Mouse (Mus musculus): ENCODE data around the gene Serpina3j. TPM values are rescaled to one million over a fixed set of nuclear protein-coding genes. Genes with fewer than 3 reads are reported as not detected.

Gene Serpina3j
- polyA plus RNA-seq (2014; fragmentation: Nextera tagmentation; extraction: Ambion mirVana): not detected in 2 replicates

DNA sequence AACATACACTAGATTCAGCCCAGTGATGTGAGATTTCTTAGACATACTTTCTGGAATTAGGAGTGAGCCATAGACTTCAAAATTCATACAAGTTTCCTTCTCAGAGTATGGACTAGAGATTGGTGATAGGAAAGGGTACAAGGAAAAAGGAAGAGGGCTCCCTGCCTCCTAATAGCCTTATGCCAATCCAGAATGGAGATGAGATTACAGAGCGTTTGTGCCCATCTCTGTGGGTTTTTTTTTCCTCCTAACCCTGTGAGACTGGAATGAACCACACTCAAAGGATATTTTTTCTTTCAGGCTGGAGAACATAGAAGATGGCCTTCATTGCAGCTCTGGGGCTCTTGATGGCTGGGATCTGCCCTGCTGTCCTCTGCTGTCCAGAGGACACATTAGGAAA lies at the start of gene Serpina3j:
Gene Serpina3j (plus strand): TSS at position 301 of the 400 bp plus-strand sequence.
- no peak within 1 kb of the TSS for H3K27ac ChIP-seq (ENCODE audit: low read depth, low read length)
- H3K9ac ChIP-seq (ENCODE audit: low read depth, low read length): no peak within 1 kb of the TSS
- WGBS: 76% methylated on average over 1 of the region's 1 CpGs
- H3K9me3 ChIP-seq (ENCODE audit: control insufficient read depth, low read length): no peaks in the 10 kb centered on the region
- H3K4me1 ChIP-seq (replicated peaks; ENCODE audit: control insufficient read depth, insufficient read depth, low read length): no peaks in the 10 kb centered on the region
- no peaks in the 10 kb centered on the region for H3K36me3 ChIP-seq (ENCODE audit: control insufficient read depth, insufficient read depth, low read length)
- no peaks in the 10 kb centered on the region for H3K27me3 ChIP-seq (replicated peaks; ENCODE audit: control insufficient read depth, insufficient read depth, low read length)
- DNase-seq (ENCODE audit: low spot score) (no peak), ATAC-seq (replicated peaks; ENCODE audit: low FRiP score) (no peak)
- no peak within 1 kb of the TSS for H3K4me3 ChIP-seq (ENCODE audit: low read depth, low read length)
- no peak within 1 kb of the TSS for H3K4me2 ChIP-seq

DNA sequence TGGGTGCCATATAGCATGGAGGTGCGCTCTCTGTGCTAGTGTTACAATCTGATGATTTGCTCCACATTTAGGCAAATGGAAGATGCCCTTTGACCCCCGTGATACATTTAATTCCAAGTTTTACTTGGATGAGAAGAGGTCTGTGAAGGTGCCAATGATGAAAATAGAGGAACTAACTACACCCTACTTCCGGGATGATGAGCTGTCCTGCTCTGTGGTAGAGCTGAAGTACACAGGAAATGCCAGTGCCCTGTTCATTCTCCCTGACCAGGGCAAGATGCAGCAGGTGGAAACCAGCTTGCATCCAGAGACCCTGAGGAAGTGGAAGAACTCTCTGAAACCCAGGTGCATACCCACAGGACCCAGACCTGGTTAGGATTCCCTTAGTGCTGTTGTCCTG lies 48.0 kb upstream of the Serpina3j start:
- ATAC-seq (replicated peaks; ENCODE audit: low FRiP score): no peak
- H3K9me3 ChIP-seq (ENCODE audit: control insufficient read depth, low read length): no peaks in the 10 kb centered on the region
- H3K4me1 ChIP-seq (replicated peaks; ENCODE audit: control insufficient read depth, insufficient read depth, low read length): no peaks in the 10 kb centered on the region
- no peaks in the 10 kb centered on the region for H3K27me3 ChIP-seq (replicated peaks; ENCODE audit: control insufficient read depth, insufficient read depth, low read length)
- no peak overlapping the region for H3K27ac ChIP-seq (ENCODE audit: low read depth, low read length)
- no peak overlapping the region for H3K9ac ChIP-seq (ENCODE audit: low read depth, low read length)
- no peak overlapping the region for H3K4me3 ChIP-seq (ENCODE audit: low read depth, low read length)
- DNase-seq (ENCODE audit: low spot score): no peak
- WGBS: 60% methylated on average over 3 of the region's 3 CpGs
- no peak overlapping the region for H3K4me2 ChIP-seq
- H3K36me3 ChIP-seq (ENCODE audit: control insufficient read depth, insufficient read depth, low read length): no peaks in the 10 kb centered on the region

DNA sequence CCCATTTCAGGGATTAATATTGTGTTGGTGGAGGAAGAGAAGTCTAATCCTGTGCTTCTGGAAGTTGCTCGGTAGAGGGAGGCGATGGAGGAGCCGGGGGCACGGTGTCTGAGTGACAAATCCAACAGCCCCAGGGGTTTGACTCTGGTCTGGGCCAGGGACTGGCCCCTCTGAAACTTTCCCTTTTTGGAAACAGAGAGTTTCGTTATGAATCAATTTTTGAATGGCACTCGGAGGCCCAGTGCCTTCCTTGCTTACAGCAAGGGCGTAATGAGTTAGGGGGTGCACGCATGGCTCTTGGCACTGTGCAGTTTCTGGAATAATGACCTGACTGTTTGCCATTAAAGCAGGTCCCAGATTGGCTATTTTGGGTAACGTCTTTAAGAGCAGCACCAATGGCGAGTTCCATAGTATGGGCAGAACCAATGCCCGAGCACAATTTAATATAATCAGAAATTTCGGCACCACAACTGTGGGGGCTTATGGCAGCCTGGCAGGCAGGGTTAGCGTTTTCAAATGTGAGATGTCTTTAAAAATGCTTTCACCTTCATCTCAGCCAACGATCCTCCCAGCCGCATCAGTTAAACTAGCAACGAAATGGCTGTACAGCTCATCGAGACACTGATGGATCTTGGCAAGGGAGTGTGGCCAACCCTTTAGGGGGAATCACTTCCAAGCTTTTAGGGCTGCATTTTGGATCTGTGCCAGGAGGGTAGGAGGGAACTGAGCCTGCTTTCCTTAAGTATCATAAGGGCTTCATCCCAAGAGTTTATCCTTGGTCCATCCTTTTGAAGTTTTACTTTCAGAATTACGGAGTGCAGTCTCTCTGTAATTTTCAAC lies 35.9 kb upstream of the Serpina3j start:
- ATAC-seq (replicated peaks; ENCODE audit: low FRiP score) (no peak), DNase-seq (ENCODE audit: low spot score) (peak; percentile 6)
- Histone ChIP-seq H3K27ac (ENCODE audit: low read depth, low read length) (no peak overlapping the region), H3K4me3 (ENCODE audit: low read depth, low read length) (no peak overlapping the region), H3K4me2 (no peak overlapping the region), H3K36me3 (ENCODE audit: control insufficient read depth, insufficient read depth, low read length) (no peaks in the 10 kb centered on the region), H3K9me3 (ENCODE audit: control insufficient read depth, low read length) (no peaks in the 10 kb centered on the region), H3K9ac (ENCODE audit: low read depth, low read length) (no peak overlapping the region), H3K4me1 (replicated peaks; ENCODE audit: control insufficient read depth, insufficient read depth, low read length) (no peaks in the 10 kb centered on the region), H3K27me3 (replicated peaks; ENCODE audit: control insufficient read depth, insufficient read depth, low read length) (no peaks in the 10 kb centered on the region)
- 85% methylated on average over 18 of the region's 18 CpGs for WGBS

DNA sequence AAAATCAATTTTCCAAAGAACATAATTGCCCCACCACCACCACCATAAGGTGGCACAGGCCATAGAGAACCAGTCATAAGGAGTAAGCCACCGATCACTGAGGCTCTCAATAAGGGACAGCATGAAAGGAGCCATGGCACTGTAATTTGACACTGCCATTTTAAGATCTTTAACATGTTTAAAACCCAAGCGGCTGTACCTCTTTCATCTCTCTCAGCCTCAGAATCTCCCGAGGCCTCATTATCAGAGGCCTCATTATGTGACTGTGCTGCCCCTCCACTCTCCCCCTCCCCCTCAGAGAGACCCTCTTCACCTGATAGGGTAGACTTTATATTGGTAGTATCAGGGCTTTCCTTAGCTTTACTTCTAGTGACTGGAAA lies 35.3 kb upstream of the Serpina3j start:
- Histone ChIP-seq H3K9me3 (ENCODE audit: control insufficient read depth, low read length) (no peaks in the 10 kb centered on the region), H3K9ac (ENCODE audit: low read depth, low read length) (no peak overlapping the region), H3K27ac (ENCODE audit: low read depth, low read length) (no peak overlapping the region), H3K4me2 (no peak overlapping the region), H3K27me3 (replicated peaks; ENCODE audit: control insufficient read depth, insufficient read depth, low read length) (no peaks in the 10 kb centered on the region), H3K4me3 (ENCODE audit: low read depth, low read length) (no peak overlapping the region), H3K36me3 (ENCODE audit: control insufficient read depth, insufficient read depth, low read length) (no peaks in the 10 kb centered on the region), H3K4me1 (replicated peaks; ENCODE audit: control insufficient read depth, insufficient read depth, low read length) (no peaks in the 10 kb centered on the region)
- ATAC-seq (replicated peaks; ENCODE audit: low FRiP score) (no peak), DNase-seq (ENCODE audit: low spot score) (no peak)
- WGBS: 32% methylated on average over 3 of the region's 3 CpGs

DNA sequence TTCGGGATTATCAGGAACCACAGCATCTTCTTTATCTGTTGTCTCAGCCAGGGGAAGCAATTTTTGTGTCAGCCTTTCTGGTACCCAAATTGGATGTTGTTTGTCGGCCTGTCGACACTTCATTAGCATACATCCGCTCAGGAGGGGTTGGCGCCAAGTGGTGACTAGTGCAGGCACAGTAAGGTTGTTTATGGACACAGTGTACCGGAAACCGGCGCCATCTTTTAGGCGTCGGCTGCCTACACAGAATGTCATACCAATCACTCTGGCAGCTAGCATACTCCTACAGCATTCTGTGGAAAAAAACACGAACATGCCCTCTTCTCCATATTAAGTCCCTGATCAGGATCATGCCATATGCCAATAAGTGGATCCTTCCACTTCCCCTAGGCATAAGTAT lies 31.0 kb upstream of the Serpina3j start:
- Histone ChIP-seq H3K4me3 (ENCODE audit: low read depth, low read length) (no peak overlapping the region), H3K36me3 (ENCODE audit: control insufficient read depth, insufficient read depth, low read length) (no peaks in the 10 kb centered on the region), H3K27me3 (replicated peaks; ENCODE audit: control insufficient read depth, insufficient read depth, low read length) (no peaks in the 10 kb centered on the region), H3K9me3 (ENCODE audit: control insufficient read depth, low read length) (no peaks in the 10 kb centered on the region), H3K9ac (ENCODE audit: low read depth, low read length) (no peak overlapping the region), H3K4me2 (no peak overlapping the region), H3K4me1 (replicated peaks; ENCODE audit: control insufficient read depth, insufficient read depth, low read length) (no peaks in the 10 kb centered on the region), H3K27ac (ENCODE audit: low read depth, low read length) (no peak overlapping the region)
- no peak for ATAC-seq (replicated peaks; ENCODE audit: low FRiP score)
- DNase-seq (ENCODE audit: low spot score): no peak
- WGBS: 86% methylated on average over 11 of the region's 11 CpGs

DNA sequence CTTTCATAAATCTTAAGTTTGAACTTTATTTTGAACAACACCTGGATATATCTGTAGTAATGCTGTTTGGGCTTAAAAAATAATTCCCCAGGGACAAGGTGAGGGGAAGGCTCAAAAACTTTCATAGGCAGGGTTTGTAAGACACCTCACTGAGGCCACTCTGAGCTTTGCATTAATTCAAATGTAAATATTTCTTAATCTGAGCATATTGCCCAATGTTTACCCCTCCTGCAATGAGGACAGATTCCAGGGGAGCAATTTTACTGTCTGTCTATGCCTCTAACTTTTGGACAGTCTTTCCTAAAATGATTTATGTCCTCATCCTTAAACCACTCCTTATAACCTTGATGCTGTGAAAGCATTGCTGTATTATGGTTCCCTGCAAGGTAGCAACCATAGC lies 26.0 kb upstream of the Serpina3j start:
- H3K9ac ChIP-seq (ENCODE audit: low read depth, low read length): no peak overlapping the region
- no peak overlapping the region for H3K4me3 ChIP-seq (ENCODE audit: low read depth, low read length)
- DNase-seq (ENCODE audit: low spot score) (no peak), ATAC-seq (replicated peaks; ENCODE audit: low FRiP score) (no peak)
- no peaks in the 10 kb centered on the region for H3K36me3 ChIP-seq (ENCODE audit: control insufficient read depth, insufficient read depth, low read length)
- no peaks in the 10 kb centered on the region for H3K9me3 ChIP-seq (ENCODE audit: control insufficient read depth, low read length)
- H3K4me1 ChIP-seq (replicated peaks; ENCODE audit: control insufficient read depth, insufficient read depth, low read length): no peaks in the 10 kb centered on the region
- H3K27ac ChIP-seq (ENCODE audit: low read depth, low read length): no peak overlapping the region
- H3K27me3 ChIP-seq (replicated peaks; ENCODE audit: control insufficient read depth, insufficient read depth, low read length): no peaks in the 10 kb centered on the region
- H3K4me2 ChIP-seq: no peak overlapping the region

DNA sequence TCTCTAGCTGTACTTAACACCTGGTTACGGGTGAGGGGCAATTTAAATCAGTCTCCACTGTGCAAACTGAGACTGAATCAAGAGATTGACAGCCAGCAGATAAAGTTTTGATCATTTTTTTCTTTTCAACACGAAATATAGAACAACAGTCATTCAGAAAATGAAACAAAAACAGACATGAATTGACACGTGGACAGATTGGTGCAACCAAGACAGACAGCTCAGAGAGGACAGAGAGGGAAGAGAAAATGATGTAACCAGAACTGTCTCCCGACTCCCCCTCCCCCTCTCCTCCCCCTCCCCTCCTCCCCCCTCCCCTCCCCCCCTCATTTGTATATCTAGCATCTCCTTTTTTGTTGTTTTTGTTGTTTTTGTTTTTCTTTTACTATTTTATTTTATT lies 24.5 kb upstream of the Serpina3j start:
- WGBS: 37% methylated on average over 4 of the region's 4 CpGs
- Histone ChIP-seq H3K4me3 (ENCODE audit: low read depth, low read length) (no peak overlapping the region), H3K36me3 (ENCODE audit: control insufficient read depth, insufficient read depth, low read length) (no peaks in the 10 kb centered on the region), H3K27ac (ENCODE audit: low read depth, low read length) (no peak overlapping the region), H3K4me1 (replicated peaks; ENCODE audit: control insufficient read depth, insufficient read depth, low read length) (no peaks in the 10 kb centered on the region), H3K9ac (ENCODE audit: low read depth, low read length) (no peak overlapping the region), H3K9me3 (ENCODE audit: control insufficient read depth, low read length) (no peaks in the 10 kb centered on the region), H3K27me3 (replicated peaks; ENCODE audit: control insufficient read depth, insufficient read depth, low read length) (no peaks in the 10 kb centered on the region), H3K4me2 (no peak overlapping the region)
- no peak for DNase-seq (ENCODE audit: low spot score)
- no peak for ATAC-seq (replicated peaks; ENCODE audit: low FRiP score)

DNA sequence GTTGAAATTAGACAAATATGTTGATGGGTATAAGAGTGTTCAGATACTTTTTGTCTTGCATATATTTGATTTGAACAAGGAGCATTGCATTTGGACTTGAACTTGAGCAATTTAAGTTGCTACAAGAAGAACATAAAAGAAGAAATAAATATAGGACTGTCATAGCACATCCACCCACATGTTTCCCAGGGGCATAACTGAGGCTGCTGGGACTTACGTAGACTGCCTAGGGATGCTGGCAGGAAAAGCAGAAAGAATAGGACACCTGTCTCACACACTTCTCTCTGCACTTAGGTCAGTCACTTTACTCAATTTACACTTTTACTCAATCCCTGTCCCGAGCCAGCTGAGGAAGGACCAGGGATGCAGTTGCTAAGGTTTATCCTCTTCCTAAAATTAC lies 20.4 kb upstream of the Serpina3j start:
- no peak overlapping the region for H3K4me2 ChIP-seq
- no peak overlapping the region for H3K27ac ChIP-seq (ENCODE audit: low read depth, low read length)
- no peaks in the 10 kb centered on the region for H3K4me1 ChIP-seq (replicated peaks; ENCODE audit: control insufficient read depth, insufficient read depth, low read length)
- no peaks in the 10 kb centered on the region for H3K27me3 ChIP-seq (replicated peaks; ENCODE audit: control insufficient read depth, insufficient read depth, low read length)
- H3K4me3 ChIP-seq (ENCODE audit: low read depth, low read length): no peak overlapping the region
- ATAC-seq (replicated peaks; ENCODE audit: low FRiP score) (no peak), DNase-seq (ENCODE audit: low spot score) (no peak)
- no peaks in the 10 kb centered on the region for H3K9me3 ChIP-seq (ENCODE audit: control insufficient read depth, low read length)
- no peak overlapping the region for H3K9ac ChIP-seq (ENCODE audit: low read depth, low read length)
- 87% methylated on average over 2 of the region's 2 CpGs for WGBS
- H3K36me3 ChIP-seq (ENCODE audit: control insufficient read depth, insufficient read depth, low read length): no peaks in the 10 kb centered on the region

DNA sequence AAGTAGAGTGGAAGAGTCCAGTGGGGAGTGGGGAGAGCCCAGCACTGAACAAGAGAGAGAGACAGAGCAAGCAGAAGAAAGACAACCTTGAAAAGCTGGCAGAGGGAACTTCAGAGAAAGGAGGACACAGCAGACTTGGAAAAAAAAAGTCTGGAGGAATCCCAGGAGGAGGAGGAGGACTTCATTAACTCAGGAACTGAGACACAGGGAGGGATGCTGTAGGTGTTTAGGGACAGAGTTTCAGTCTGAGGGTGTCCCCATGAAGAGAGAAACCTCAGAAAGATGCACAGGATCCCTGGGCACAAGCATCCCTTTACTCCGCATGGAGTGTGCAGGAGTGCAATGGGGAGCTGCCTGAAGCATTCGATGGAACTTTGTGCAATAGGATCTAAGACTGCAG lies 16.3 kb upstream of the Serpina3j start:
- WGBS: 90% methylated on average over 2 of the region's 2 CpGs
- Histone ChIP-seq H3K9me3 (ENCODE audit: control insufficient read depth, low read length) (no peaks in the 10 kb centered on the region), H3K4me2 (no peak overlapping the region), H3K36me3 (ENCODE audit: control insufficient read depth, insufficient read depth, low read length) (no peaks in the 10 kb centered on the region), H3K27me3 (replicated peaks; ENCODE audit: control insufficient read depth, insufficient read depth, low read length) (no peaks in the 10 kb centered on the region), H3K27ac (ENCODE audit: low read depth, low read length) (no peak overlapping the region), H3K4me1 (replicated peaks; ENCODE audit: control insufficient read depth, insufficient read depth, low read length) (no peaks in the 10 kb centered on the region), H3K9ac (ENCODE audit: low read depth, low read length) (no peak overlapping the region), H3K4me3 (ENCODE audit: low read depth, low read length) (no peak overlapping the region)
- no peak for DNase-seq (ENCODE audit: low spot score)
- no peak for ATAC-seq (replicated peaks; ENCODE audit: low FRiP score)
